Mouse (Mus musculus) stomach, postnatal 0 days (tissue): ENCODE data around the gene Rasgrf1.

ENCODE experiments used
- CTCF ChIP-seq: IDR thresholded peaks from 2 replicates; pipeline ENCODE4 v1.5.1; 2016; ENCODE audit warnings: antibody characterized with exemption, low read depth, mild to moderate bottlenecking, moderate library complexity
- EP300 ChIP-seq: optimal IDR thresholded peaks from 2 replicates; pipeline ENCODE3; 2016; ENCODE audit warnings: antibody characterized with exemption

DNA sequence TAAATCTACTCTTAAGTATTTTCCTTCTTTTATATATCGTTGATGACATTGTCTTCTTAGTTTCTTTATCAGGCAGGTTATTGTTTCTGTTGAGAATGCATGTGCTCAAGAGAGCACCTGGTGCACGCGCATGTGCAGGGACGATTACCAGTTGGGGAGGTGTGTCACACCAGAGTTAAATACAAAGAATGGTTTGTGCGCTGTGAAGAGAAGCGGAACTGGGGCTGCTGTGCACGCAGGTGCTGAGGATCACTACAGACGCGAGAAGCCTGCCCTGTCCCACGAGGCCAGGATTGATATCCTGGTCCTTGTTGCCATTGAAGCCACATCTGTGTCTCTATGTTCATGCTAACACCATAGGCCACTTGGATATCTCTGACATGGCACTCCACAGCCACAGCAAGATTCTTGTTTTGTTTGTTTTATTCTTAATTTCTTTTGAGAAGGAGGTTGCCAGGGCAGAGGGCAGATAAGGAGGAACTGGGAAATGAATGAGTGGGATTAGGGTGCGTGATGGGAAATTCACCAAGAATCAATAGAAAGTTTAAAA is 31.2 kb upstream of the Rasgrf1 start:
- TF ChIP-seq CTCF (no peak), EP300 (no peak)
